Mouse (Mus musculus): ENCODE data around the gene Gm17428. TPM values are rescaled to one million over a fixed set of nuclear protein-coding genes. Genes with fewer than 3 reads are reported as not detected.

Gene Gm17428
- polyA plus RNA-seq, 1 experiment from 2014 or later: not detected

GRCm38 (mm10) chr14:55008417-55008816 lies 31.7 kb downstream of the Gm17428 start:
- ATAC-seq (no peak), DNase-seq (ENCODE audit: low spot score) (no peak)
- H3K36me3 ChIP-seq (ENCODE audit: insufficient read depth, low read length): no peaks in the 10 kb centered on the region
- no peak overlapping the region for H3K4me2 ChIP-seq (replicated peaks; ENCODE audit: low read depth, low read length)
- H3K27me3 ChIP-seq (replicated peaks; ENCODE audit: insufficient read depth, low read length): no peaks in the 10 kb centered on the region
- H3K27ac ChIP-seq (ENCODE audit: low read length): no peak overlapping the region
- no peak for TF ChIP-seq EP300 (IDR thresholded peaks at IDR 0.05)
- no peak for TF ChIP-seq CTCF (IDR thresholded peaks at IDR 0.05)
- peaks cover 9% of the 10 kb centered on the region; the same call in 1 of the 2 replicates for H3K4me1 ChIP-seq (ENCODE audit: insufficient read depth, low read depth, low read length)
- H3K9me3 ChIP-seq (ENCODE audit: low read length): no peaks in the 10 kb centered on the region
- H3K9ac ChIP-seq (replicated peaks; ENCODE audit: low read depth): no peak overlapping the region
- WGBS: 71% methylated on average over 8 of the region's 8 CpGs
- no peak overlapping the region for H3K4me3 ChIP-seq (ENCODE audit: low read depth, low read length)

- Histone ChIP-seq H3K27me3 (replicated peaks; ENCODE audit: insufficient read depth, low read length) (no peaks in the 10 kb centered on the region), H3K4me3 (ENCODE audit: low read depth, low read length) (no peak overlapping the region), H3K4me2 (replicated peaks; ENCODE audit: low read depth, low read length) (no peak overlapping the region), H3K4me1 (ENCODE audit: insufficient read depth, low read depth, low read length) (no peaks in the 10 kb centered on the region), H3K36me3 (ENCODE audit: insufficient read depth, low read length) (no peaks in the 10 kb centered on the region), H3K9ac (replicated peaks; ENCODE audit: low read depth) (no peak overlapping the region), H3K27ac (ENCODE audit: low read length) (no peak overlapping the region), H3K9me3 (ENCODE audit: low read length) (no peaks in the 10 kb centered on the region)
- TF ChIP-seq EP300 (IDR thresholded peaks at IDR 0.05) (no peak), CTCF (IDR thresholded peaks at IDR 0.05) (peak; percentile 46)
- ATAC-seq (no peak), DNase-seq (ENCODE audit: low spot score) (no peak)
- WGBS: 70% methylated on average over 4 of the region's 4 CpGs
Measured at GRCm38 (mm10) chr14:55011116-55011515, 34.4 kb downstream of the Gm17428 start.

- under 1% methylated on average over 27 of the region's 27 CpGs for WGBS
- Histone ChIP-seq H3K9me3 (ENCODE audit: low read length) (no peaks in the 10 kb centered on the region), H3K4me1 (ENCODE audit: insufficient read depth, low read depth, low read length) (no peaks in the 10 kb centered on the region), H3K4me2 (replicated peaks; ENCODE audit: low read depth, low read length) (peak overlapping the region; percentile 65), H3K9ac (replicated peaks; ENCODE audit: low read depth) (peak overlapping the region; percentile 37), H3K27ac (ENCODE audit: low read length) (peak overlapping the region; percentile 87), H3K4me3 (ENCODE audit: low read depth, low read length) (peak overlapping the region; percentile 45), H3K27me3 (replicated peaks; ENCODE audit: insufficient read depth, low read length) (no peaks in the 10 kb centered on the region), H3K36me3 (ENCODE audit: insufficient read depth, low read length) (no peaks in the 10 kb centered on the region)
- ATAC-seq (peak; percentile 39), DNase-seq (ENCODE audit: low spot score) (peak; percentile 72)
- no peak for TF ChIP-seq EP300 (IDR thresholded peaks at IDR 0.05)
- no peak for TF ChIP-seq CTCF (IDR thresholded peaks at IDR 0.05)
Measured at GRCm38 (mm10) chr14:55014591-55014990, 37.9 kb downstream of the Gm17428 start.

GRCm38 (mm10) chr14:55014991-55015766 lies 38.4 kb downstream of the Gm17428 start, which contains the start of gene Ngdn:
Gene Ngdn (plus strand): TSS chr14:55015454.
- no peaks in the 10 kb centered on the region for H3K4me1 ChIP-seq (ENCODE audit: insufficient read depth, low read depth, low read length)
- H3K9ac ChIP-seq (replicated peaks; ENCODE audit: low read depth): peak within 1 kb of the TSS; percentile 73
- DNase-seq (ENCODE audit: low spot score) (peak; percentile 100), ATAC-seq (peak; percentile 97)
- no peaks in the 10 kb centered on the region for H3K36me3 ChIP-seq (ENCODE audit: insufficient read depth, low read length)
- H3K9me3 ChIP-seq (ENCODE audit: low read length): no peaks in the 10 kb centered on the region
- peak within 1 kb of the TSS; percentile 88 for H3K27ac ChIP-seq (ENCODE audit: low read length)
- no peaks in the 10 kb centered on the region for H3K27me3 ChIP-seq (replicated peaks; ENCODE audit: insufficient read depth, low read length)
- WGBS: under 1% methylated on average over 36 of the region's 36 CpGs
- H3K4me2 ChIP-seq (replicated peaks; ENCODE audit: low read depth, low read length): peak within 1 kb of the TSS; percentile 68
- peak within 1 kb of the TSS; percentile 75 for H3K4me3 ChIP-seq (ENCODE audit: low read depth, low read length)
- TF ChIP-seq EP300 (IDR thresholded peaks at IDR 0.05) (peak; percentile 79), CTCF (IDR thresholded peaks at IDR 0.05) (peak; percentile 97)

GRCm38 (mm10) chr14:55015767-55016111 lies 39.0 kb downstream of the Gm17428 start:
- H3K36me3 ChIP-seq (ENCODE audit: insufficient read depth, low read length): no peaks in the 10 kb centered on the region
- ATAC-seq: peak; percentile 7
- DNase-seq (ENCODE audit: low spot score): no peak
- peak overlapping the region; percentile 68 for H3K4me2 ChIP-seq (replicated peaks; ENCODE audit: low read depth, low read length)
- under 1% methylated on average over 17 of the region's 17 CpGs for WGBS
- H3K4me1 ChIP-seq (ENCODE audit: insufficient read depth, low read depth, low read length): no peaks in the 10 kb centered on the region
- H3K27ac ChIP-seq (ENCODE audit: low read length): peak overlapping the region; percentile 88
- peak overlapping the region; percentile 73 for H3K9ac ChIP-seq (replicated peaks; ENCODE audit: low read depth)
- TF ChIP-seq CTCF (IDR thresholded peaks at IDR 0.05) (no peak), EP300 (IDR thresholded peaks at IDR 0.05) (no peak)
- no peaks in the 10 kb centered on the region for H3K9me3 ChIP-seq (ENCODE audit: low read length)
- no peaks in the 10 kb centered on the region for H3K27me3 ChIP-seq (replicated peaks; ENCODE audit: insufficient read depth, low read length)
- peak overlapping the region; percentile 75 for H3K4me3 ChIP-seq (ENCODE audit: low read depth, low read length)

- no peak overlapping the region for H3K4me3 ChIP-seq (ENCODE audit: low read depth, low read length)
- H3K9ac ChIP-seq (replicated peaks; ENCODE audit: low read depth): no peak overlapping the region
- TF ChIP-seq EP300 (IDR thresholded peaks at IDR 0.05) (no peak), CTCF (IDR thresholded peaks at IDR 0.05) (no peak)
- ATAC-seq (no peak), DNase-seq (ENCODE audit: low spot score) (no peak)
- no peaks in the 10 kb centered on the region for H3K4me1 ChIP-seq (ENCODE audit: insufficient read depth, low read depth, low read length)
- WGBS: 88% methylated on average over 16 of the region's 16 CpGs
- no peak overlapping the region for H3K4me2 ChIP-seq (replicated peaks; ENCODE audit: low read depth, low read length)
- no peak overlapping the region for H3K27ac ChIP-seq (ENCODE audit: low read length)
- H3K27me3 ChIP-seq (replicated peaks; ENCODE audit: insufficient read depth, low read length): no peaks in the 10 kb centered on the region
- H3K9me3 ChIP-seq (ENCODE audit: low read length): no peaks in the 10 kb centered on the region
- no peaks in the 10 kb centered on the region for H3K36me3 ChIP-seq (ENCODE audit: insufficient read depth, low read length)
Measured at GRCm38 (mm10) chr14:55016876-55017275, 40.1 kb downstream of the Gm17428 start.
